13 mouse cellular contexts compared by ENCODE assay signal in genomic region chr2:122233341-122233740, GRCm38 (mm10). TPM values are rescaled to one million over a fixed set of nuclear protein-coding genes. Genes with fewer than 3 reads are reported as not detected.
DNase-seq lines count a peak whose midpoint lies in the region; ATAC-seq and TF ChIP-seq lines count a peak whose summit lies in the region.
"Had no signal": no experiment of that assay in that cellular context is flagged by ENCODE, and none has a peak within 500 bp of the region (broad histone marks: within the 10 kb centered on the region; RNA-seq: fewer than 3 reads in every experiment).

No protein-coding gene starts in this region.

- no peaks in the 10 kb centered on the region for H3K4me1 ChIP-seq in liver, adult 2 months (ENCODE audit: control insufficient read depth, insufficient read depth, low read length)
- no peaks in the 10 kb centered on the region for H3K4me1 ChIP-seq in forebrain, postnatal 0 days (ENCODE audit: insufficient read depth)
- H3K4me1 ChIP-seq in midbrain, embryonic 16.5 days (ENCODE audit: control insufficient read depth, insufficient read depth, low read length): 0 out of 2 replicates have a peak, but pooled peaks cover 2% of the 10 kb centered on the region

- TF ChIP-seq CTCF in liver, adult 2 months (IDR thresholded peaks at IDR 0.05; ENCODE audit: low read depth, low read length): no peak
- no peak for TF ChIP-seq CTCF in brain, embryonic 14.5 days (IDR thresholded peaks at IDR 0.05; ENCODE audit: borderline replicate concordance, extremely low read depth, insufficient read depth, insufficient read length)
- no peak for TF ChIP-seq CTCF in forebrain, postnatal 0 days (IDR thresholded peaks at IDR 0.05; ENCODE audit: low read depth)

- 59% methylated on average over 5 of the region's 5 CpGs for WGBS in liver, adult 2 months
- 57% methylated on average over 5 of the region's 5 CpGs for WGBS in forebrain, postnatal 0 days
- 62% methylated on average over 5 of the region's 5 CpGs for WGBS in midbrain, embryonic 16.5 days

- H3K79me2 ChIP-seq in liver, adult 2 months (ENCODE audit: control insufficient read depth, insufficient read depth, low read length): peaks cover 9% of the 10 kb centered on the region; the same call in 1 of the 2 replicates

- no peak overlapping the region for H3K27ac ChIP-seq in liver, adult 2 months (replicated peaks; ENCODE audit: insufficient read depth, low read depth, low read length)
- no peak overlapping the region for H3K27ac ChIP-seq in forebrain, postnatal 0 days (ENCODE audit: low read depth, low read length)
- H3K27ac ChIP-seq in midbrain, embryonic 16.5 days (ENCODE audit: low read length): no peak overlapping the region

- H3K9me3 ChIP-seq in forebrain, postnatal 0 days (ENCODE audit: low read length): no peaks in the 10 kb centered on the region
- no peaks in the 10 kb centered on the region for H3K9me3 ChIP-seq in midbrain, embryonic 16.5 days (replicated peaks; ENCODE audit: control insufficient read depth, low read length, poor library complexity, severe bottlenecking)

- TF ChIP-seq POLR2A in liver, adult 2 months (IDR thresholded peaks at IDR 0.05; ENCODE audit: extremely low read depth, insufficient read depth, low read length): no peak
- no peak for TF ChIP-seq POLR2A in brain, embryonic 14.5 days (IDR thresholded peaks at IDR 0.05; ENCODE audit: borderline replicate concordance, extremely low read depth, insufficient read depth, insufficient read length, poor library complexity, severe bottlenecking)

- intact Hi-C loops in left cerebral cortex, postnatal 25 days (cut with DNase I): no loop called here

- peak overlapping the region; percentile 69; the same call in 1 of the 2 replicates for H3K4me2 ChIP-seq in forebrain, postnatal 0 days (ENCODE audit: low read depth)
- no peak overlapping the region for H3K4me2 ChIP-seq in midbrain, embryonic 16.5 days (ENCODE audit: low read length)

- H3K4me3 ChIP-seq in liver, adult 2 months (ENCODE audit: insufficient read depth, low read depth, low read length): no peak overlapping the region
- H3K4me3 ChIP-seq in forebrain, postnatal 0 days (ENCODE audit: low read depth, low read length): no peak overlapping the region
- no peak overlapping the region for H3K4me3 ChIP-seq in midbrain, embryonic 16.5 days (ENCODE audit: low read depth, low read length)

- H3K27me3 ChIP-seq in liver, adult 2 months (ENCODE audit: control insufficient read depth, insufficient read depth, low read length): no peaks in the 10 kb centered on the region
- no peaks in the 10 kb centered on the region for H3K27me3 ChIP-seq in forebrain, postnatal 0 days (ENCODE audit: insufficient read depth, low read length)
- H3K27me3 ChIP-seq in midbrain, embryonic 16.5 days (ENCODE audit: control insufficient read depth, insufficient read depth, low read depth, low read length): no peaks in the 10 kb centered on the region
- H3K27me3 ChIP-seq: Patski had no signal

- DNase-seq in liver, adult 2 months (ENCODE audit: extremely low read depth, low read depth, low spot score): peak; percentile 5
- DNase-seq in liver: no peak
- DNase-seq in brain, embryonic 14.5 days (ENCODE audit: low read depth): peak; percentile 24
- DNase-seq in forebrain, postnatal 0 days: no peak
- DNase-seq in left cerebral cortex, postnatal 25 days (ENCODE audit: low spot score in 2 of 2): no peak
- no peak for DNase-seq in spleen, postnatal 4 days (ENCODE audit: low spot score in 2 of 2)
- no peak for DNase-seq in spleen, postnatal 14 days (ENCODE audit: low spot score in 2 of 2)

- no peak overlapping the region for H3K9ac ChIP-seq in liver, adult 2 months (ENCODE audit: low read depth, low read length)
- no peak overlapping the region for H3K9ac ChIP-seq in forebrain, postnatal 0 days
- H3K9ac ChIP-seq in midbrain, embryonic 16.5 days (ENCODE audit: low read depth, low read length): no peak overlapping the region

- peaks cover 13% of the 10 kb centered on the region for H3K36me3 ChIP-seq in liver, adult 2 months (ENCODE audit: control insufficient read depth, insufficient read depth, low read length)
- H3K36me3 ChIP-seq in forebrain, postnatal 0 days (ENCODE audit: insufficient read depth): no peaks in the 10 kb centered on the region
- no peaks in the 10 kb centered on the region for H3K36me3 ChIP-seq in midbrain, embryonic 16.5 days (ENCODE audit: control insufficient read depth, insufficient read depth, low read length)

- no peak for ATAC-seq in forebrain, postnatal 0 days
- 0 out of 2 replicates have a peak, but pooled peaks have one; percentile 1 for ATAC-seq in midbrain, embryonic 16.5 days
- ATAC-seq: Patski had no signal

RNA-seq across cellular contexts. Expression of gene Sord, which starts 1.2 kb away (rescaled TPM):
- 1,007 and 1,092 TPM in 2 replicates for total RNA-seq in liver, adult 2 months (2014; rRNA removed)
- polyA plus RNA-seq in liver, adult 2 months (2012; rRNA removed): 365 and 586 TPM in 2 replicates
- polyA plus RNA-seq in brain, embryonic 14.5 days (2012; rRNA removed): 10.3 and 13.4 TPM in 2 replicates
- total RNA-seq in forebrain, postnatal 0 days (2014; rRNA removed): 19.7 and 27.4 TPM in 2 replicates
- 17.7 and 21.2 TPM in 2 replicates for polyA plus RNA-seq in forebrain, postnatal 0 days (2015; fragmentation: Nextera tagmentation; extraction: Ambion mirVana)
- 23.0 and 25.5 TPM in 2 replicates for polyA plus RNA-seq in midbrain, embryonic 16.5 days (2015; fragmentation: Nextera tagmentation; extraction: Ambion mirVana)
- total RNA-seq in left cerebral cortex, postnatal 25 days (2021): 10 to 100 TPM; 14.8 to 14.9 TPM

RNA-seq across cellular contexts. Expression of gene Terb2, which starts 47.3 kb away (rescaled TPM):
- not detected in 2 replicates for total RNA-seq in liver, adult 2 months (2014; rRNA removed)
- not detected in 2 replicates for polyA plus RNA-seq in liver, adult 2 months (2012; rRNA removed)
- not detected in 2 replicates for polyA plus RNA-seq in brain, embryonic 14.5 days (2012; rRNA removed)
- total RNA-seq in forebrain, postnatal 0 days (2014; rRNA removed): not detected in 2 replicates
- not detected in 2 replicates for polyA plus RNA-seq in forebrain, postnatal 0 days (2015; fragmentation: Nextera tagmentation; extraction: Ambion mirVana)
- polyA plus RNA-seq in midbrain, embryonic 16.5 days (2015; fragmentation: Nextera tagmentation; extraction: Ambion mirVana): not detected in 2 replicates
- not detected for total RNA-seq in left cerebral cortex, postnatal 25 days (2021)
- total RNA-seq: hematopoietic stem cell, adult 5-6 weeks; neutrophil, adult 5-6 weeks had no signal
- polyA plus RNA-seq: lung, adult 2 months; Patski; spleen, adult 2 months had no signal

RNA-seq across cellular contexts. Expression of gene Patl2, which starts 47.4 kb away (rescaled TPM):
- total RNA-seq in liver, adult 2 months (2014; rRNA removed): 0.09 TPM in 1 of 2 replicates, not detected in the other
- not detected in 2 replicates for polyA plus RNA-seq in liver, adult 2 months (2012; rRNA removed)
- not detected in 2 replicates for polyA plus RNA-seq in brain, embryonic 14.5 days (2012; rRNA removed)
- not detected in 2 replicates for total RNA-seq in forebrain, postnatal 0 days (2014; rRNA removed)
- polyA plus RNA-seq in forebrain, postnatal 0 days (2015; fragmentation: Nextera tagmentation; extraction: Ambion mirVana): not detected in 2 replicates
- not detected in 2 replicates for polyA plus RNA-seq in midbrain, embryonic 16.5 days (2015; fragmentation: Nextera tagmentation; extraction: Ambion mirVana)
- not detected for total RNA-seq in left cerebral cortex, postnatal 25 days (2021)
- total RNA-seq: hematopoietic stem cell, adult 5-6 weeks; neutrophil, adult 5-6 weeks had no signal
- polyA plus RNA-seq: lung, adult 2 months had no signal

Comparison
In these comparisons a context has a peak if more than half of its experiments do, and no peak if none do; other contexts are left out.
1. DNase-seq: peak in liver, adult 2 months (single experiment) and brain, embryonic 14.5 days (single experiment); none in liver (single experiment), forebrain, postnatal 0 days (single experiment), left cerebral cortex, postnatal 25 days (0 of 2), spleen, postnatal 4 days (0 of 2) and spleen, postnatal 14 days (0 of 2).
2. RNA of gene Sord, which starts 1.2 kb away (polyA plus RNA-seq): 365 to 586 TPM in liver, adult 2 months; 23.0 to 25.5 TPM in midbrain, embryonic 16.5 days, 17.7 to 21.2 TPM in forebrain, postnatal 0 days and 10.3 to 13.4 TPM in brain, embryonic 14.5 days; every median in the first group is over 10 times any median in the second.